Mouse (Mus musculus): ENCODE data around the gene Uqcc2.

GRCm38 (mm10) chr17:27152976-27153723 lies 19.4 kb upstream of the Uqcc2 start:
- TF ChIP-seq POLR2A (IDR thresholded peaks at IDR 0.05; ENCODE audit: low read depth, low read length), result no peak
- no peak for TF ChIP-seq CTCF (IDR thresholded peaks at IDR 0.05; ENCODE audit: extremely low read depth, insufficient read depth, insufficient read length, insufficient replicate concordance)
